Mouse (Mus musculus) brain, embryonic 14.5 days (tissue): ENCODE data around the gene Hoxb7. TPM values are rescaled to one million over a fixed set of nuclear protein-coding genes. Genes with fewer than 3 reads are reported as not detected.

Experiments
- DNase-seq: peaks from one replicate; pipeline ENCODE4 v3.0.0-alpha.2; 2011; ENCODE audit warnings: low read depth
- CTCF ChIP-seq: fragments of 200-500 bp; IDR thresholded peaks from 2 replicates; pipeline ENCODE4 v1.5.1; 2012; ENCODE audit warnings: inconsistent platforms, mild to moderate bottlenecking, moderate library complexity, borderline replicate concordance; ENCODE audit not compliant: insufficient read depth, insufficient read length; ENCODE audit errors: extremely low read depth
- POLR2A ChIP-seq: fragments of 200-500 bp; IDR thresholded peaks from 2 replicates; pipeline ENCODE4 v1.6.1; 2012; ENCODE audit warnings: mild to moderate bottlenecking, inconsistent platforms, borderline replicate concordance; ENCODE audit not compliant: poor library complexity, insufficient read depth, insufficient read length, severe bottlenecking; ENCODE audit errors: extremely low read depth
- polyA plus RNA-seq: library from polyadenylated mRNA; depleted of rRNA; stranded (reverse); fragments of >200 nt; gene quantifications from 2 replicates; pipeline ENCODE4 v1.2.3, GENCODE M21; 2012

The Hoxb7 gene
- polyA plus RNA-seq, 1 experiment: 2.4 TPM

DNA sequence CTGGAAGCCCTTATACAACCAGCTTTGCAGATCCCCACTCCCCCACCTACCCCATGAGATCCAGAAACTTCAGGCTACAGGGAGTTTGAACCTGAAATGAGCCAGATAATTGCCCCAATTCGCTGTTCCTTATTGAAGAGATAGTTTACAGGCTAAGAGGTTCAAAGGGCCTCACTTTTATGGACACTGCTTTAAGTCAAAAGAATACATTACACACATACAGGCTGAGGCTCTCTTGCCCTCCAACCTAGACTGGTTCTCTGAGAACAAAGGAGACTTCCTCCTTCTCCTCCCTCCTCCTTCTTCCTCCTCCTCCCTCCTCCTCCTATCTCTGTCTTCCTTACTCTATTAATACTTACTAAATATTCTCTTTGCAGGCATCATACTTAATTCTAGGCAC lies 26.9 kb upstream of the Hoxb7 start:
- TF ChIP-seq CTCF: no peak
- TF ChIP-seq POLR2A: no peak
- DNase-seq: no peak

DNA sequence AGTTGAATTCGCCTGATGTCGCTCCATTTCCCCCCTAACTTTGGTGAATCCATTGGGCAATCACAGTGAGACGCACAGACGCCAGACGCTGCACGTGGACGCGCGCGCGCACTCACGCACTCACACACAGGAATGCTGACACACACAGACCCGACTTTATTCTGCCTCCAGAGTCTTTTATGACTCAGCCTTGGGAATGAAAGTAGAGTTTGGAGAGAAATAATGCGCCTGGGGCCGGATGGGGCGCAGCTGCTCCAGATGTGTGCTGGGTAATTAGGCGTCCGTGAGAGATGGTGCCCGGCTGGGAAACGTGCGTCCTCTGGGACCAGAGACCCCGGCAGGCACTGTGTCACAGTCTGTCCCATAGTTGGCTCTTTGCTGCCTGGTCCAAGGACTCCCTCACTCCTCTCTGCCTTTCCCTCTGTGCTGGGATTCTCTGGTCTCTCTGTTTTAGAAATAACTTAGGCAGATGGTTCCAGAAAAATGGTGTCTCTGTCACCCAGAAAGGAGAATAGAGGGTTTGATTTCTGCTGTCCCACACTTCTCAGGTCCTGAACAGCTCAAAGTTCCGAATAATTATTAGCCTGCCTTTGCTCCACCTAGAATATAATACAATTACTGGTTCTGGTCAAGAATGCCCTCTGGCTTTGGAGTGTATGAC lies 26.0 kb upstream of the Hoxb7 start:
- DNase-seq: no peak
- TF ChIP-seq POLR2A: no peak
- no peak for TF ChIP-seq CTCF

DNA sequence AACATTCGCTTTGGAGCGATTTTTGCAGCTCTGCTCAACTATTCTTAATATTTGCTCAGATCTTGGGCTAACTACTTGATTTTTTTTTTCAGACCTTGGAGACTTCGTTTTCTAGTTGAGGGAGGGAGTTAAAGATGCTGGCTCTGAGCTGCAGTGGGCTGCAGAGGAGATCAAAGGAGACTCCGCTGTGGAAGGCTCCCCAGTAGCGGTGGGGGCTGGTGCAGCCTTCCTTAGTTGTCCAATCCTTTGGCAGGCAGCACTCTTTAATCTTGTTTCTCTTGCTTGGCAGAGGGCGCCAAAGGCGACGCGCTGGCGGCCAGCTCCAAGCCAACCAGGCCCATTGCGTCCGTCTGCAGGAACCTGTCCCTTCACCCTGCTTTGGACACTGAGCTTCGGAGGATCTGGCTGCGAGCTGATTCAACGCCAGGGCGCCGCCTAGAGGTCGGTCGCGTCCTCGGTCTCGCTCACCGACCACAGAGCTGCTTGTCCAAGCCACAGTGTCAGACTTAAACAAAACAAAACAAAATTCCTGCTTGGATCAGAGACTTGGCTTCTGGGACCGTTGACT lies 25.0 kb upstream of the Hoxb7 start:
- DNase-seq: peak; percentile 69
- TF ChIP-seq POLR2A (no peak), CTCF (peak; percentile 84)

DNA sequence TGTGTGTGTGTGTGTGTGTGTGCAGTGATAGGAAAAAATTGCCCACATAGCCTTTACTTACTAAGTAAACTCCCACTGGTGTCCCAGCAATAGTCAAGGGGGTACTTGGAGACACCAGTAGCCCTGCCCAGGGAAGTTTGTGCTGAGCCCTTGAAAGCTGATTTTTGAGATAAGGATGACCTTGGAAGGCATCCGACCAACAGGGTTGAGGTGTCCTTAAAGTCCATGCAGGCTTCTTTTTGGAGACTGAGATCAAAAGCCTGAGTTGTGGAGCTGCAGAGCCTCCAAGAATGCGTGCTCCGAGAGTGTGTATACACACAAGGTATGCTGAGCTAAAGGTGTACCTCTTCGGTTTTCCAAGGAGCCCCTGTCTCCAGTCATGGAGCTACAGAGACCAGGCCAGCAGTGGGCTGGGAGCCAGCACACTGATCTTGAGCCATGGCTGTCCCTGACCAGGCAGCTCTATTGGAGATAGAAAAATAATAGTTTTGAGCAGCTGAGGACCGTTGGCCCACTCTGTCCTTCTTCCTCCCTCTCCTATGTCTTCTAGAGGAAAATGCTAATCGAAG lies 24.1 kb upstream of the Hoxb7 start:
- TF ChIP-seq POLR2A (no peak), CTCF (no peak)
- no peak for DNase-seq

DNA sequence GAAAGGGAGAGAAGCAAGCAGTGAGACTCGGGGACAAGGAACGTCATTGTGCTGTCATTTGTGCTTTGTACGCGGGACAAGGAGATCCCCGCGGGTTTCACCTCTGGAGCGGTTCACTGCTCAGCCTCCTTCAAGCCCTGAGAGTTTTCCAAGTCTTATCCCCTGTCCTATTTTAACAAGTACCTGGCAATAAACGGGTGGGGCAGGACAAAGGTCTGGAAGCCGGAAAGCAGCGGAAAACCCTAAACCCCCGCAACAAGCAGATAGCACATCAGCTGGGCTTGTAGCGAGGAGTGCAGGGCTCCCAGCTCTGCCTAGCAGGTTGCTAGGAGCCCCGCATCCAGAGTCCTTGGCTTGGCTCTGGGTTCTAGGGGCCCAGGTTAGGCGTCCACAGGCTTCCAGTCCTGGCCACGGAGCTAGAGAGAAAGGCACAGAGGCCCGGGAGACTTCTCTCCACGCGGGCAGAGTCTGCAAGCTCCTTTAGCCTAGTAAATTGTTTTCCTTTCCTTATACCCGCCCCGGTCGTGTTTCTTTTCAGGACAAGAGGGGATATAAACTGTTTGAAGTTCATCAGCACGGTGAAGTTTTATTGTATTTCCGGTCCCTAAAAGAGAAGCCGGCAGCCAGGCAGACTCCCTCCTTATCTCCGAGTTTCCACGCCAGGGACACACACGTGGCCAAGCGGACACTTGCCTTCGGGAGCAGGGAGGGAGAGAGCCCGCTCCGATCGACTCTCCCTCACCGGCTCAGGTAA lies 22.6 kb upstream of the Hoxb7 start:
- no peak for DNase-seq
- TF ChIP-seq POLR2A (no peak), CTCF (no peak)

DNA sequence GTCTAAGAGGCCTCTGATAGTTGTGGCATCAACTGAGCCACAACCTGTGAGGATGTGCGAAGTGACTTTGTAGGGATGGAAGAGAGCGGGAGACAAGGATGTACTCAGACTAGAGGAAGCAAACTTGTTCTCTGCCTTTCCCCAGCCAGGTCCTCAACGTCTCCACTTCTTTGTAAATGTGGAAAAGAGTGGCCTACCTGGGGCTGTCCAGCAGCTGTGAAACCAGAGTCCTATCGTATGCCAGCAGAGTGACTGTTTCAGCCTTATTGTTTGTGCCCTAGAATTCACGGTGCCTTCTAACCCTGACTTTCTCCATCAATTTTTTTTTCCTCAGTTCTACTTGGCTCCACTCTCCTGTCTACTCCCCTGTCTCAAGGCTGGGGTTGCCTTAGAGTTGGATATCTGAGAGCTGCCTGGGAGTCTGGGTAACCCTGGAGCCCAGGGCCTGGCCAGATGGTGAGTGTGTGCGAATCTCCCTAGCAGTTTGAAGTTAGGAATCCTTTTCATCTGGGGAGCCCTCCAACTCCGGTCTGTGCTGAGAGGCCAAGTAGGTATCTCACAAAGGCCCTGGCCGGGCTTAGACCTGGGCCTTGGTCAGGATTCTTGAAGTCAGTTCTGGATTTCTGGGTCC lies 21.9 kb upstream of the Hoxb7 start:
- no peak for DNase-seq
- TF ChIP-seq CTCF: no peak
- TF ChIP-seq POLR2A: no peak

DNA sequence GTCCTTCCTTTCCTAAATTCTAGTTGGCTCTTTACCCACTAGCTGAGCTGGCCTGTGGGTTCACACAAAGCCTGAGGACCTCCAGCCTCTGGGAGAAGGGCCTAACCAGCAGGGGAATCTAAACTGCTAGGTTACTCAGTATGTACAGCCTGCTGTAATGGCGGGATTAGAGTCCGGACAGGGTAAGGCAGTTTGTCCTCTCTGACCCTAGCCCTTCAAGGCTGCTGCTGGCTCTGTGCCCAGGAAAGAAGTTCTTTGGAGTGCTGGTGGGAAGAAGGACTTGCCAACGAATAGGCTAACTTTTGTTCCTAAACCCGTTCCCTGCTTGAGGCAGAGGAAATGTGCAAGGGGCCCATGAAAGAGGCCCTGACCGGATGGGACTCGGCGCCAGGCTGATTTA lies 20.5 kb upstream of the Hoxb7 start:
- DNase-seq: no peak
- TF ChIP-seq POLR2A (no peak), CTCF (no peak)

DNA sequence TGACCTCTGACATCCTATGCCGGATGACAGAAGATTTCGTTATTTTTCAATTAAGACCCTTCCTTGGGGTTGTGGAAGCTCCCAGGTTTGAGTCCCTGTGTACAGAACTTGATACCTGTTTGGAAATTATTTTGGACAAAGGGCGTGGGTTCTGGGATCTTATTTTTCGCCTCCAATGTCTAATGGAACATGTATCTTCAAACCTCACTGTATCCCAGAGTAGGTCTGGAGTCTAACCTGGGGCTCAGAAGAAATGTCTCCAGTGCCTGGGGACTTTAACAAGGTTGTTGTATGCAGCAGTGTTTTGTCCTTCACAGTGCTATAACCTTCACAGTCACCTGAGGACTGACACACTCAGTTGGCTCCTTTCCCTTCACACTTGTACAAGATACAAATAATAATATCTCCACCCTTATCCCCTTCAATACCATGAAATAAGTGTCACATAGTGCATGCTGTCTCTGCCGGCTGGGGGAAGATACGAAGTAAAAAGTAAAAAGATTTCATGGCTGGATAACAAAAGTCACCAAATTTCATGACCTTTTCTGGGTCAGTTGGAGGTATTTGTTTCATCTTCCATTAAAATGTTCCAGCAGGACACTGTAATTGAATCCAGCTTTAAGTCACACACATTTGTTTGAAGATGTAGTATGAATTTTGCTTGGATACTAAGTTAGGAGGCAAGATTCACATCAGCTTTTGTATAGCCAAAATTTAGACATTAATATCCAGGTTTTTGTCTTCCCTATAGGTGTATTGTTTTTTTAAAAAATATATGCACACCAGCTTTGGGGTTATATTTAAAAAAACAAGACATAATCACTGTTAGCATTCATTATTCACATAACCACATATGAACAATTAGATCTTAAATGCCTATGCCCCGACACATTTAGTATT lies 19.2 kb upstream of the Hoxb7 start:
- no peak for DNase-seq
- TF ChIP-seq POLR2A (no peak), CTCF (no peak)

DNA sequence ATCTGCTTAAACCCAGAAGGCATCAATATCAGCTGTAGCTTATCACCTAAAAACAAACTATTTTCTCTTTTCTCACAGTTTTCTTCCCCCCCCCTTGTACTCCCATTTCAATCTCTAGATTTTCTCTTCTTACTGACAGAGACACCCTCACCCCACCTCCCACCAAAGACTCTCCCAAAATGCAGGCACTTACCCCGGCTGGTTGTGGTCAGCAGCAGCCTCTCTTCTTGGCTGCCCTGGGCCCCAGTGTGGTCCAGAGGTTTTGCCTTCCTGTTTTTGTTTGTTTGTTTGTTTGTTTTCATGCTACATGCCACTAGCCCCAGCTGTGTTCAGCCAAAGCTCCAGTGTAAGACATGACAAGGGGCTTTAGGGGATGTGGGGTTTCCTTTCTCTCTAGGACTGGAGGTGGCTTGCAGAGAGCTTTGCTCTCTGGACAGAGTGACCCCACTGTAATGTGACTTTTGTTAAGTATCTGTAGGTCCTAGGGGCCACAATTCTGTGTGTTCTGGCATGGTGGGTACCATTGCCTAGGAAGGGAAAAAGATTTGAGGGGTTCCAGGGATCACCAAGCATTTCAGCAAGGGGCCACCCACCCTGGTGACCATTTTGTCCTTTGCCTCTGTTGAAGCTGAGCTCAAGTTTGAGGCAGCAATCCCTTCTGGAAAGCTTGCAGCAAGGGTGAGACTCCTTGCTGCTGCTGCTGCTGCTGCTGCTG lies 18.2 kb upstream of the Hoxb7 start:
- no peak for TF ChIP-seq POLR2A
- no peak for TF ChIP-seq CTCF
- no peak for DNase-seq

DNA sequence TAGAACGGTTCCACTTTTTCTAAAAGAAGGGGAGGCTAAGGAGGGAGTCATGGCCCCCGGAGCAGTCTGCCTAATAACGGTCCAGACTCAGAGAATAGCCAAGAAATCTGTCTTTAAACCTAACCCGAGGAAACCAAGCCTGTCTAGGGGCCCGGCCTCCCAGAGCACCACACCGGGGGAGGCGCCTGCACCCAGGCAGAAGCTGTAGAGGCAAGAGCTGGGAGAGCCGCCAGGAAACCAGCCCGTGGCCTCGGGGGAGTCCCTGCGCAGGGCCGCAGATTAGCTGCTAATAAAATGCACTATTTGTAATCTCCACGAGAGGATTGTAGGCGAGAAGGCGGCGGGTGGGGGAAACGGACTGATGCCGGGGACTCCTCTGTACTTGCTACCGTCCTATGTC lies 16.6 kb upstream of the Hoxb7 start:
- no peak for DNase-seq
- no peak for TF ChIP-seq CTCF
- no peak for TF ChIP-seq POLR2A
